Mouse (Mus musculus) liver, embryonic 18 days (tissue): ENCODE data around the gene Tgfbr3l. TPM values are rescaled to one million over a fixed set of nuclear protein-coding genes. Genes with fewer than 3 reads are reported as not detected.

Experiments used
- polyA plus RNA-seq: library from polyadenylated mRNA; depleted of rRNA; stranded (reverse); fragments of >200 nt; gene quantifications from 2 replicates; pipeline ENCODE4 v1.2.3, GENCODE M21; 2012; rRNA removed

Gene Tgfbr3l
- 5.8 and 7.9 TPM in 2 replicates for polyA plus RNA-seq

GRCm38 (mm10) chr8:4247951-4248540 lies at the start of gene Tgfbr3l:
Gene Tgfbr3l (plus strand): TSS chr8:4248214.

DNA sequence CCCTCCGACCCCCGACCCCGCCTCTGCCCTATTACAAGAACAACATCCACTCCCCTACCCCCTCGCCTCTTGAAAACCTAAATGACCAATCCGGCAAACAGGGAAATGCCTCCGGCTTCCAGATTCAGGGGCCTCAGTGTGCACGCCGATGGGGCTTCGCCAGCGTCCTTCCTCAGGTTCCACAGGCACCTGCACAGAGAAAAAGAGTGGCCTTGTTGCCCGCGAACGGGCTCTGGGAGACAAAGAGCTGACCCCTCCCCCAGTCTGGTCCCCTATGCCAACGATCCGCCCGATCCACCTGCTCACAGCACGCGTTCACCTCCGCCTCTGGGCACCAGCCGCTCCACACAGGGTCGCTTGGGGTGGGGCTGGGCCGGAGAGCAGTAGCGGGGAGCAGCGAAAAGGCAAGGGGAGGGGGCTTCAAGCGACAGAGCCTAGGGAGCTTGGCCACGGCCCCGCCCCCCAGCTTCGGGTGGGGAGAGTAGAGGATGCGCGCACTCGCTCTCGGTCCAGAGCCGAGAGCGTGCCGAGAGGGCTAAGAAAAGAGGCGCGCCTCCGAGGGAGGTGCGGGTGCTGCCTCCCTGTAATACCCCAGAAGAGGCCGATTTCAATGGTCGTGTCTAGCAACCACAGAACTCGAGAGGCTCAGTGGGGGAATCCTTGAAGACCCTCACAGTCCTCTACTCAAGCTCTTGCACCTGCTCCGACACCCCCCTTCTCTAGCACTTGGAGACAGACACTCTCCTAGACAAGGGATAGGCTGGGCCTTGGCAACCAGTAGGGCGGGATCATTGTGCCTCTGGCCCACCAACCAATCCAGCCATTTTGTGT lies 31.0 kb upstream of the Tgfbr3l start, which contains the start of gene Prr36:
Gene Prr36, minus strand, starts transcription at position 669 of the 831 bp plus-strand sequence.

GRCm38 (mm10) chr8:4226739-4227347 lies 21.2 kb upstream of the Tgfbr3l start, which contains the start of gene Lrrc8e:
Gene Lrrc8e (plus strand): TSS chr8:4226827.

GRCm38 (mm10) chr8:4238434-4239192 lies 9.4 kb upstream of the Tgfbr3l start, which contains the start of the genes Map2k7 and Gm49320:
Gene Map2k7 (plus strand): TSS chr8:4238740.
Gene Gm49320 (plus strand): TSS chr8:4238865.

DNA sequence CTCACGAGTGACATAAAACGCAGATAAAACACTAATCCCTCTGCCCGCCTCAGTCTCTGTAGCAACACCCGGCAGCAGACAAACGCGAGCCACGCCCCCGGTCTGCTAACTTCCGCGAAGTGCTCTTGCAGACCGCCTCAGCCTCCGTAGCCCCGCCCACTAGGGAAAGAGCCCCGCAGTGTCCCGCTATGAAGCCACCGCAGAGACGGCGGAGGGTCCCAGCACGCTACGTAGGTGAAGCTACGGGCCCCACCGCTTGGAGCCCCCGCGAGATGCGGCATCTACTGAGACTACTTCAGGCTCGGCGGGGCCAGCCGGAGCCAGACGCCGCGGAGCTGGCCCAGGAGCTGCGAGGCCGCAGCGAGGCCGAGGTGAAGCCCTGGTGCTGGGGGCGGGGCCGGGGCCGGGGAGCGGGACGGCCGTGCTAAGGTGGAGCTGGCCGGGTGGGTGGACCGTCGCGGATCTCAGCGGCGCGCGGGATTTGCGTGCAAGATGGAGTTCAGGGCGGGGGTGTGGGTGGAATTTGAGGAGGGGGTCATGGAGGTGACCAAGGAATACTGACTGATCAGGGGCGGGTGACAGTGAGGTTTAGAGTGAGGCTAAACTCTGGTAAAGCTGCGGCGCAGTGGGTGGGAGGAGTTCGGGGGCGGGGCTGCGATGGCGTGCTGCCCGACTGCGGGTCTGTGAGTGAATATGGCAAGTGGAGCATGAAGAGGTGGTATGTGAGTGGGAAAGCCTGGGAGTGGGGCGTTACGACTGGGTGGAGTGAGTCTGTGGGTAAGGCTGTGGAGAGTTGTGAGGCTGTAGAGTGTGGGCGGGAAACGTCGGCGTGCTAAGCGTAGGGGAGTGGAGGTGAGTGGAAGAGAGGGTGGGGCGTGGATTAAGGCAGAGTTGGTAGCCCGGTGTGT lies 5.2 kb downstream of the Tgfbr3l start, which contains the start of gene Snapc2:
Gene Snapc2, plus strand, starts transcription at position 147 of the 908 bp plus-strand sequence.

GRCm38 (mm10) chr8:4259125-4259804 lies 11.3 kb downstream of the Tgfbr3l start, which contains the start of gene Ctxn1:
Gene Ctxn1 (minus strand): TSS chr8:4259274.

DNA sequence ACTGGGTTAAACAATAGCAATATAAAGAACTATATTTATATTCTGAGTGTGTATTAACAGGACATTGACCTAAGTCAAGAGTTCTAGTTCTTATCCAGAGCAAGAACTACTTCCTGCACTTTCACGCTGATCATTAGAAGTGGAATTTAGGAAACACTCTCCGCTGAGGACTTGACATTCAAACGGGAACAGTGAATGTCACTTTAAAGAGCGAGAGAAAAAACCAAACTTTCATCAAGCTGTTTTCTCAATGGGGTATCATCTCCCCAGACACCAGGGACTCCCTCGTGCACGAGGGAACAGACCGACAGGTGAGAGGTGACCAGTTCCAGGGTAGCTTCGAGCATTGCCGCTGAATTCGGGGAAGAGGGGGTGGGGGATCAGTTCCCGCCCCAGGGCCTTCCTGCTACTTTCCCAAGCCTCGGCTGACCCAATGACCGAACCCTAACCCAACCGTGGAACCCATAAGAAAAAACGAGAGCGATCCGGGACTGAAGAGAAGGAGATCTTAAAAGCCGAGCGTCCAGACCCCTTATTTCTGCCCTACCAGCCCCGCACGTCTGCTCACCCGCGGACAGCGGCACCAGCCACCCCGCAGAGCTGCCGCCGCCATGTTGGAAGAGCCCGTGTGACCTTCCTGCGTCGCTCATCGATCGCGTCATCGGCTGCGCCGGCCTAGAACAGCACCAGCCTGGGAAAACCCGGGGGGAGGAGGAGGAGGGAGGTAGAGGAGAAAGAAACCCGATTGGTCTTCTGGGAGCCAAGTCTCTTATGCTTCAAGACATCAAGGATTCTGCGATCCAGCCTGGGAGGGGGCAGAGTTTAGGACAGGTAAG lies 27.5 kb downstream of the Tgfbr3l start, which contains the start of gene Timm44:
Gene Timm44, minus strand, starts transcription at position 639 of the 836 bp plus-strand sequence.

Other genes starting within 250 kb of the Tgfbr3l start
- gene Cd209f, start 142.4 kb upstream of the Tgfbr3l start, polyA plus RNA-seq = 3.6 and 3.7 TPM in 2 replicates
- gene Cd209g, start 114.1 kb upstream of the Tgfbr3l start, polyA plus RNA-seq = 0.22 and 0.35 TPM in 2 replicates
- 3.2 and 4.3 TPM in 2 replicates for gene Evi5l, start 81.6 kb upstream of the Tgfbr3l start, polyA plus RNA-seq
- gene Prr36, start 30.8 kb upstream of the Tgfbr3l start, polyA plus RNA-seq = 0.17 and 0.18 TPM in 2 replicates
- gene Lrrc8e, start 21.4 kb upstream of the Tgfbr3l start, polyA plus RNA-seq = 0.05 and 0.13 TPM in 2 replicates
- gene Map2k7, start 9.5 kb upstream of the Tgfbr3l start, polyA plus RNA-seq = 12.7 and 15.2 TPM in 2 replicates
- 0.53 and 0.96 TPM in 2 replicates for gene Gm49320, start 9.3 kb upstream of the Tgfbr3l start, polyA plus RNA-seq
- gene Snapc2, start 4.9 kb downstream of the Tgfbr3l start, polyA plus RNA-seq = 11.5 and 11.6 TPM in 2 replicates
- gene Ctxn1, start 11.1 kb downstream of the Tgfbr3l start, polyA plus RNA-seq = 2.6 and 3.5 TPM in 2 replicates
- gene Timm44, start 27.7 kb downstream of the Tgfbr3l start, polyA plus RNA-seq = 37.4 and 44.4 TPM in 2 replicates
- 4.4 and 5.2 TPM in 2 replicates for gene Ccl25, start 77.0 kb downstream of the Tgfbr3l start, polyA plus RNA-seq
- gene Elavl1, start 77.2 kb downstream of the Tgfbr3l start, polyA plus RNA-seq = 22.4 and 23.0 TPM in 2 replicates
- gene Cers4, start 244.8 kb downstream of the Tgfbr3l start, polyA plus RNA-seq = 2.0 and 2.3 TPM in 2 replicates